Mouse (Mus musculus): ENCODE results near the gene 9630041A04Rik.

9630041A04Rik gene

DNA sequence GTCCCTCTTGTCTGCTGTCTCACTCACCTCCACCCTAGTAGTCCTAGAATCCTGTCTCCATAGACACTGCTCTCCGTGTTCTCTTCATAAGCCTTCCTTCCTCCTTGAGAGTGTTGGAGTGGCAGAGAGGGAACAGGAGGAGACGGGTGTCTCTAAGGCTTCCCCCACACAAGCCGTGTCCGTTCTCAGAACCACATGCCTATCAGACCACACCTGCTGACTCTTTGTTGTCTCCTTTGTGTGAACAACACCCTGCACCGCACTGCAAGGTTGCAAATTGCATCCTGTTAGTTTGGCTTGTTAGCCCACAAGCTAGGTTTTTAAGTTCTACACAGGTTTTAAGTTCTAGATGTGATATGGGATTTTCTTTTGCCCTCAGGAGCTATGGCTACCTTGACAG is 57.7 kb downstream of the 9630041A04Rik start:
- no peak for DNase-seq

- no peak for DNase-seq
Measured at GRCm38 (mm10) chr9:101922846-101923245, 61.2 kb downstream of the 9630041A04Rik start.

- DNase-seq, result no peak
Measured at GRCm38 (mm10) chr9:101924829-101925228, 63.2 kb downstream of the 9630041A04Rik start.

DNA sequence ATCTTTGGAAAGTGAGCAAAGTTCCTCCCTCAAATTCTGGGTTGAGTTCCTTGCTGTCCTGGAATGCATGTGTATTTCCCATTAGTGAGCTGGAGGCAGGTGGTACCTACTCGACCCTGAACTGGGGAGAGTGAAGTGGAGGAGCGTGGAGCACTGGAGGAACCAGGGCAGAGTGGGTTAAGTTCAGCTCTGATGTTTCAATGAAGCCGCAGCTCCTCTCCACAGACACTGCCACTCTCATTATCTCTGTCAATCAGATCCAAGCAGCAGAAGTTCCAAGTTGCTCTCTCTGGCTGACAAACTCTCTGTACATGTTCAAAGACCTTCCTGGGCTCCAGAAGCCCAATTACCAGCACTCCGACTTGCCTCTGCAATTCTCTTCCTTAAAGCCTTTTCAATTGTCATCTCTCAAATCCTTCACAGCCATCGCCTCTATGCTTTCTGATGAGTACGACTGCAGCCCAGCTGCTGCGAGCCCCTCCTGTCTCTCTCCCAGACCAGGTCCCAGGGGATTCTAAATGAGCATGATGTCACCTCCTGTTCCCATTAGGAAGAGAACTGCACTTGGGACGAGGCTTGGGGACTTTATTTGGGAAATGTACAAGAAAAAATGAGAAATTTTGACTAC is 72.4 kb downstream of the 9630041A04Rik start:
- no peak for DNase-seq

DNA sequence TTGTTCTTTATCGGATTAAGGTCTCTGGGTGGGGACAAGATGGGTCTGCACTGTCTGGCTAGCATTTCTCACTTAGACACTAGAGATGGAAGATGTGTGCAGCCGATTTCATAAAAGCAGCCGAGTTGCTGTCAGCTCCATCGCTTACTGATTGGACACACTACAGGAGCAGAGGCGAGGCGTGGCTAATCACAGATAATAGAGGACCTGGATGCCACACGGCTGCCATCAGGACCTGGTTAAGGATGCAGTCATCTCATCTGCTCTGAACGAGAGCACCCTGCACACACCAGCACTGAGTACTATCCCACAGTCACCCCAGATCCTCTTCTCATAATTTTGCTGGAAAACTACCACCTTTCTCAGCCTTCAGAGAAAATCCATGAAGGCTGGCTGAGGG is 73.2 kb downstream of the 9630041A04Rik start:
- DNase-seq, result no peak

- DNase-seq, result no peak
Measured at GRCm38 (mm10) chr9:101938066-101938465, 76.4 kb downstream of the 9630041A04Rik start.

DNA sequence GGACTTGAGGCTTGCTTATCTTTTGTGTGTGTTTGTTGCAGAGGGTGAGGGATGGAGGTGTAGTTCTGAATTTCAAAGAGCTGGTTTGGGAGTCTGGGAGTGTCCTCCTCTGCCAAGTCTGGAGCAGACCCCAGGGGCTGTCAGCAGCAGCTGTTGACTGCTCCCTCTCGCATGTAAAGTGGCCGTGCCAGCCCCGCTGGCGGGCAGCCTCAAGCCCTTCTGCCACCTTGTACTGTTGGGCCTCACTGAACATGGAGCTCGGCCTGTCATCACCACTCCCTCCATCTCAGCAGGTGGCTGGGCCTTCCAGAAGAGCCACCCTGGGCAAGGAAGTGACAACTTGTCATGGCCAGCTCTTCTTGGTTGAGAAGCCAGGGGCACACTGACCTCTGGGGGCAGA is 77.4 kb downstream of the 9630041A04Rik start:
- DNase-seq, result no peak

- DNase-seq, result no peak
Measured at GRCm38 (mm10) chr9:101940182-101940581, 78.5 kb downstream of the 9630041A04Rik start.

DNA sequence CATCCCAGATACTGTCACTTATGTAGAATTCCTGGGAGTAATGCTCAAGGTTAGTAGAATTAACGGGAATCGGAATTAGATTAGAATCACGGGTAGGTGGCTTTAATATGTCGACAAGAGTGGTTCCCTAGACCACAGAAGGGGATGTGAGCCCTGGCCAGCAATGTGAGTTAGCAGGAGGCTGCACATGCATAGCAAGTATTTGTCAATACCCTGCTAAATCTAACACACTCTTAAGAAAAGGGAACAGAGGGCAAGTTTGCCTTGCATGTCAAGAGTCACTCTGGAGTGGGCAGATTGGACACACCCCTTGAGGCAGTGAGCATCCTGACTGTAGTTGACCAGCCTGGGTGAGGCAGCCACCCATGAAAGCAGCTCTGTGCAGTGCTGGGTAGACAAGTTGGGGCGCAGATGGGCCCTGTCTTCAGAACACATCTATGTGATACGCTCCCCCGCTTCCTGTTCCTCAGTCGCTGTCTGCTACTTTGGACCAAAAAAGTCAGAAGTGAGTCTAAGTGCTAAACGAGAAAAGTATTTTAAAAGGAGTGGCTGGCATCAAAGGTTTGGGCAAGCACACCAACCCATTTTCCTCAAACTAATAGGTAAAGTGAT is 80.5 kb downstream of the 9630041A04Rik start:
- no peak for DNase-seq

GRCm38 (mm10) chr9:101945326-101945725 is 83.7 kb downstream of the 9630041A04Rik start:
- DNase-seq, result peak; percentile 31

DNA sequence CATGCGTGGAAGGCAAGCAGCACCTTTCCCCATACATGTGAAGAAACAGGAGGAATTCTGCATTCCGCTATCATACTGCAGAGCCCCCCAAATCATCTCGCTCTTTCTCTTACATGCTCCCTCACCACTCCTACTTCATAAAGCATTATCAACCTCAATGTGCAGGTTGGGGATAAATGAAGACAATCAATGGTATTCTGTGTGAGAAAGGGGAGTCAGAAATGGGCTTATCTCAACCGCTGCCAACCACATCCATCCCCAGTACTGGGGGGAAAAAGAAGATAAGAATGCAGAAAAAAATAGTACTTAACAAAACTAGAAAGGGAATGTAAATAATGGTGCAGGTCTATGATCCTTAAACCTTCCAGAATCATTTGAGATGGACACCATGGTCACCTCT is 84.2 kb downstream of the 9630041A04Rik start:
- no peak for DNase-seq

- DNase-seq, result no peak
Measured at GRCm38 (mm10) chr9:101950101-101950500, 88.5 kb downstream of the 9630041A04Rik start.

DNA sequence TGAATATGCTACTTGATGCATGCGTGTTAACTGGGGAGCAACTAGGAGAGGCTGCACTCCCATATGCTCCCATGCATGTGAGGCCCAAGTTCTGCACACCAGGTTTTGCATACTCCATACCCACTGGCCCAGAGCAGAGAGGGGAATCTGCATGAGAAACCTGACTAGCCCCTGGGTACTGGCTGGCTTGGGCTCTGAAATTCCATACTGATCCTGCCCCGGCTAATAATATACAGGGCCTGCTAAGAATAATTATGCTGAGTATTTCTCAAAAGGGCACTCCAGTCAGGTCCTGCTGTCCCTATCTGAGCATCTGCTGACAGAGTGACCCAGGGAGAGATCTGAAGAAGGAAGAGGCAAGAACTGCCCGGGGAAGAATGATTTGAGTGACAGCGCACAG is 92.9 kb downstream of the 9630041A04Rik start:
- no peak for DNase-seq

DNA sequence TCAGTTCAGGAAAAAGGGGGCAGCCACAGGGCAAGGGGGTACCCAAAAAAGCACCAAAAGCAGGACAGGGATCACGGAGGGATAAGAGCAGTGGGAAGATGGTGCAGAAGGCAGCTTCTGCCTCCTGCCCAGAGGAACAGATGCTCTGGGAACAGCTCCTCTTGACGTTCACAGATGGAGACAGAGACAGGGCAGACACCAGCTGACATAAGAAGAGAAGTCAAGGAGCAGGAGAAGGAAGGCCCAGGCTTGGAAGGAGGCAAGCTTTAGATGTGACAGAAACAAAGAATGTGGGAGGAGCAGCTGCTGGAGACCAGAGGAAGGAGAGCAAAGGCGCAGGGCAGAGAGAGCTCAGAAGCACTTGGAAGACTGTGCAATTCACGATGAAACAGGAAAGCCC is 94.6 kb downstream of the 9630041A04Rik start:
- no peak for DNase-seq

DNA sequence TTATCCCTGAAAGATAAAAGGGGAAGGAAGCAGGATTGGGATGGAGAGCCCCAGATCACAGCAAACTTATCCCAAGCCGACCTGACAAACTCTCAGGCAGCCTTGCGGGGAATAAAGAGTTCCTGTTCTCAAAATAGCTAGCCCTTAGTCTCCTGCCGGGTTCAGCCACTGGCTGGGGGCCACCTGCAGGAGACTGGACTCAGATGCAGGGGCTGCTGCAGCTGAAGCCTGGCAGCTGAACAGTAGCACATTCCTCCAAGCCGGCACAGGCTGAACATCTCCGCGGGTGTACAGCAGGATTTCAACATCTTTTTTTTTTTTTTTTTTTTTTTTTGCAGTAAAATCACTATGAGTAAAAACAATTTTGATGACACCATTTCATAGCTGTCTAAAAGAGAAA is 110.2 kb downstream of the 9630041A04Rik start:
- no peak for DNase-seq

DNA sequence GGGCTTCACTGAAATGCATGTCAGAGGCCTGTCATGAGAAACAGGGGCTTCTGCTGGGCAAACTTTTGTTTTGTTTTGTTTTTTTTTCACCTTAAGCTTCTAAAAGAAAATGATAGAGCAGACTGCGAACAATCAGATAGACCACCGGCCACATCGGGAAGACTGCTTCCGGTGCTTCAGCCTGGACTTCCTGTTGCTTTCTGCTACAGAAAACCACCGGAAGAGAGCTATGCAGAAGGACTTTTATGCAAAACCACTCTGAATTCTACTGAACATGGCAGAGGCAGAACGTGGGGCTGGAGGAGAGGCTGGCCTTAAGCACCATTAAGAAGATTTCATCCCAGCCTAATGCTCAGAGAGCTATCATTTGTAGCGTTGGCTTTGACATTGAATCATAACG is 110.7 kb downstream of the 9630041A04Rik start:
- DNase-seq, result no peak

- DNase-seq, result no peak
Measured at GRCm38 (mm10) chr9:101976884-101977465, 115.3 kb downstream of the 9630041A04Rik start.

- no peak for DNase-seq
Measured at GRCm38 (mm10) chr9:101981161-101981560, 119.5 kb downstream of the 9630041A04Rik start.

- no peak for DNase-seq
Measured at GRCm38 (mm10) chr9:101982378-101982777, 120.7 kb downstream of the 9630041A04Rik start.

DNA sequence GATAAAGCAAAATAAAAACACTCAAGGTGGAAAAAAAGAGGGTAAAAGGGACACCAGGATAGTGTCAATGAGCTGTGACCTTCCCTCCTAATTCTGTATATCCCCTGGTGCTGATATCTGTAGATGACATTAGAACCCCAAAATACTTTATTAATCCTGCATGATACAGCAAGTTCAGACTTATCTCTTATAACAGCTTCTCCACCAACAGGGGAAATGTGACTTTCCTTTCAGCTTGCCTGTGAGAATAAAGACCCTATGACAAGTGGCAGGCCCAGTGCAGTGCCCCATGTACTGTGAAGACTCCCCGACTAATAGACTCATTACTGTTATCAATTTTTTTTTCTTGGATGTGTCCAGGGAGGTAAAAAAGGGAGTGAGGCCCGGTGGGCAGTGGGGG is 125.3 kb downstream of the 9630041A04Rik start:
- DNase-seq, result no peak

DNA sequence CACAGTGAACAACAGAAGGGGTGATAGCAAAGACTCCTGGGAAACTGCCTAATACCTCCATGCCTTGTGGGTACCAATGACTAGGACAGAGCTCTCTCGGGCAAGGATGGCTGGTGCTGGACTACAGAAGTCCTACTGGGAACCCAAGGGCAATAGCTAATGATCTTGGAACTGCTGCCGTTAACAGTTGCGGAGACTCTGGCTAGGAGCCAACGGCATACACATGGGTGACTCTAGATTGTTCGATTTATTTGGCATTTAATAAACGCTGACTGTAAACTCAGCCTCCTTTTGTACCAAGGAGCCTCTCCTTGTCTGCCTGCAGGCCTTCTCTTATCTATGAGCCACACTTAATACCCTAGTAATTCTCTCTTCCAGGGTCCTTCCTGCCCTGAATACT is 128.4 kb downstream of the 9630041A04Rik start:
- peak; percentile 6 for DNase-seq

- no peak for DNase-seq
Measured at GRCm38 (mm10) chr9:101990836-101991235, 129.2 kb downstream of the 9630041A04Rik start.
